ENCODE assay signal across 19 mouse cellular contexts in the genomic region with DNA sequence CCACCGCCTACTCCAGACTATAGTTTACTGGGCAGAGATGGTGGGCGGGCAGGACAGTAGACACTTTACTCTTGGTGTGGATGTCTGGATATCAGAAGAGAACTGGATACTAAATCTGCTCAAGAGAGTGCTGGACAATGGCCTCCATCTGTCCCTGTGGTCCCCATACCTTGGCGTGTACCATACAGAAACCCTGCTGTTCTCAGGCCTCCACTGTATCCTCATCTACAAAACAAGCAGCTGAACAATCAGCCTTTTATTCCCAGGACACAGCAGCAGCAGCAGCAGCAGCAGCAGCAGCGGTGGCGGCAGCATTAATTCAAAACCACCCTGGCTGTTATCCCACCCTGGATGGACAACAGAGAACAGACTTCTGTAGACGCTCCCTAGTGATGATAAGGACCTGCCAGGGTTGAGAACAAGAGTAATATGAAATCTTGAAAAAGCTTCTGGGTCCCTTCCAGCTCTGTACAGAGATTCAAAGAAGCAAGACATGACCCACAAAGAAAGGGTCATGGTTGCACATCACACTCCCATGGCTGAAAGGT.
A peak's percentile ranks its signal among the peaks of the same experiment; 100 is the strongest.
DNase-seq lines count a peak whose midpoint lies in the region; ATAC-seq and TF ChIP-seq lines count a peak whose summit lies in the region.
"Had no signal": no experiment of that assay in that cellular context is flagged by ENCODE, and none has a peak within 500 bp of the region (broad histone marks: within the 10 kb centered on the region; RNA-seq: fewer than 3 reads in every experiment).

No protein-coding gene starts in this region.

- no peak for TF ChIP-seq CTCF in lung, postnatal 0 days (IDR thresholded peaks at IDR 0.05)

- H3K27me3 ChIP-seq in heart, embryonic 11.5 days (ENCODE audit: control insufficient read depth, insufficient read depth, low read length): no peaks in the 10 kb centered on the region
- no peaks in the 10 kb centered on the region for H3K27me3 ChIP-seq in lung, postnatal 0 days (replicated peaks; ENCODE audit: insufficient read depth, low read length)
- H3K27me3 ChIP-seq in forebrain, embryonic 13.5 days: no peaks in the 10 kb centered on the region
- no peaks in the 10 kb centered on the region for H3K27me3 ChIP-seq in forebrain, embryonic 16.5 days (replicated peaks; ENCODE audit: control insufficient read depth, insufficient read depth, low read length)
- H3K27me3 ChIP-seq: midbrain, embryonic 13.5 days had no signal

- no peak overlapping the region for H3K9ac ChIP-seq in heart, embryonic 11.5 days (ENCODE audit: low read depth, low read length)
- no peak overlapping the region for H3K9ac ChIP-seq in lung, postnatal 0 days (replicated peaks; ENCODE audit: low read depth)
- H3K9ac ChIP-seq in forebrain, embryonic 13.5 days: no peak overlapping the region
- no peak overlapping the region for H3K9ac ChIP-seq in forebrain, embryonic 16.5 days (replicated peaks; ENCODE audit: low read depth, low read length)
- H3K9ac ChIP-seq: hindbrain, embryonic 14.5 days; midbrain, embryonic 13.5 days had no signal

- no peaks in the 10 kb centered on the region for H3K36me3 ChIP-seq in heart, embryonic 11.5 days (ENCODE audit: control insufficient read depth, insufficient read depth, low read length)
- no peaks in the 10 kb centered on the region for H3K36me3 ChIP-seq in lung, postnatal 0 days (ENCODE audit: insufficient read depth, low read length)
- H3K36me3 ChIP-seq in forebrain, embryonic 13.5 days (ENCODE audit: poor library complexity, severe bottlenecking): no peaks in the 10 kb centered on the region
- no peaks in the 10 kb centered on the region for H3K36me3 ChIP-seq in forebrain, embryonic 16.5 days (ENCODE audit: control insufficient read depth, insufficient read depth)
- H3K36me3 ChIP-seq: embryonic facial prominence, embryonic 10.5 days; limb, embryonic 10.5 days; midbrain, embryonic 13.5 days had no signal

- no peak overlapping the region for H3K27ac ChIP-seq in heart, embryonic 11.5 days (ENCODE audit: low read depth, low read length)
- no peak overlapping the region for H3K27ac ChIP-seq in lung, postnatal 0 days (ENCODE audit: low read length)
- H3K27ac ChIP-seq in forebrain, embryonic 13.5 days: no peak overlapping the region
- 0 out of 2 replicates have a peak overlapping the region, but pooled peaks have one; percentile 0 for H3K27ac ChIP-seq in forebrain, embryonic 16.5 days (ENCODE audit: low read length)
- H3K27ac ChIP-seq: embryonic facial prominence, embryonic 10.5 days; hindbrain, embryonic 14.5 days; left cerebral cortex, adult 2 months; limb, embryonic 10.5 days; midbrain, embryonic 13.5 days had no signal

- H3K4me1 ChIP-seq in heart, embryonic 11.5 days (ENCODE audit: control insufficient read depth, insufficient read depth, low read length): no peaks in the 10 kb centered on the region
- H3K4me1 ChIP-seq in lung, postnatal 0 days (ENCODE audit: insufficient read depth, low read depth, low read length): no peaks in the 10 kb centered on the region
- H3K4me1 ChIP-seq in forebrain, embryonic 13.5 days: peaks cover 11% of the 10 kb centered on the region; the same call in 1 of the 2 replicates
- peaks cover 14% of the 10 kb centered on the region for H3K4me1 ChIP-seq in forebrain, embryonic 16.5 days (replicated peaks; ENCODE audit: control insufficient read depth, insufficient read depth, low read length)
- H3K4me1 ChIP-seq: limb, embryonic 10.5 days had no signal

- DNase-seq in heart, postnatal 10 days: peak; percentile 20 to 32
- peak; percentile 5 for DNase-seq in lung, postnatal 0 days (ENCODE audit: low spot score)
- DNase-seq in lung, adult 18-20 months: no peak
- DNase-seq in urinary bladder, adult 2 months (ENCODE audit: low spot score): no peak
- DNase-seq in kidney, postnatal 36 days: no peak
- DNase-seq: cerebellum, postnatal 10 days; gastrocnemius, postnatal 14 days; right cerebral cortex, postnatal 25 days; thymus, postnatal 36 days had no signal

- WGBS in heart, embryonic 11.5 days (ENCODE audit: insufficient replicate concordance): 63% methylated on average over 6 of the region's 6 CpGs
- 47% methylated on average over 6 of the region's 6 CpGs for WGBS in lung, postnatal 0 days
- 43% methylated on average over 6 of the region's 6 CpGs for WGBS in forebrain, embryonic 13.5 days
- WGBS in forebrain, embryonic 16.5 days: 36% methylated on average over 6 of the region's 6 CpGs

- H3K9me3 ChIP-seq in heart, embryonic 11.5 days (replicated peaks; ENCODE audit: control insufficient read depth, low read length): no peaks in the 10 kb centered on the region
- H3K9me3 ChIP-seq in lung, postnatal 0 days (ENCODE audit: low read length): no peaks in the 10 kb centered on the region
- H3K9me3 ChIP-seq in forebrain, embryonic 13.5 days (replicated peaks): no peaks in the 10 kb centered on the region
- no peaks in the 10 kb centered on the region for H3K9me3 ChIP-seq in forebrain, embryonic 16.5 days (ENCODE audit: control insufficient read depth, low read length)
- H3K9me3 ChIP-seq: embryonic facial prominence, embryonic 10.5 days; limb, embryonic 10.5 days; midbrain, embryonic 13.5 days had no signal

- TF ChIP-seq EP300 in lung, postnatal 0 days (IDR thresholded peaks at IDR 0.05): no peak

- no peak overlapping the region for H3K4me3 ChIP-seq in heart, embryonic 11.5 days (ENCODE audit: low read depth, low read length)
- no peak overlapping the region for H3K4me3 ChIP-seq in lung, postnatal 0 days (ENCODE audit: low read depth, low read length)
- H3K4me3 ChIP-seq in forebrain, embryonic 13.5 days: no peak overlapping the region
- no peak overlapping the region for H3K4me3 ChIP-seq in forebrain, embryonic 16.5 days (replicated peaks; ENCODE audit: low read length)
- H3K4me3 ChIP-seq: embryonic facial prominence, embryonic 10.5 days; left cerebral cortex, adult 2 months; limb, embryonic 10.5 days; midbrain, embryonic 13.5 days had no signal

- no peak overlapping the region for H3K4me2 ChIP-seq in heart, embryonic 11.5 days
- H3K4me2 ChIP-seq in lung, postnatal 0 days (replicated peaks; ENCODE audit: low read depth, low read length): no peak overlapping the region
- no peak overlapping the region for H3K4me2 ChIP-seq in forebrain, embryonic 13.5 days
- H3K4me2 ChIP-seq in forebrain, embryonic 16.5 days (ENCODE audit: low read length): no peak overlapping the region
- H3K4me2 ChIP-seq: hindbrain, embryonic 14.5 days; liver, embryonic 11.5 days; midbrain, embryonic 13.5 days had no signal

- ATAC-seq in heart, embryonic 11.5 days (replicated peaks; ENCODE audit: insufficient number of reproducible peaks, low FRiP score, low TSS enrichment): no peak
- no peak for ATAC-seq in lung, postnatal 0 days
- peak; percentile 33; the same call in 1 of the 2 replicates for ATAC-seq in forebrain, embryonic 13.5 days
- ATAC-seq in forebrain, embryonic 16.5 days: peak; percentile 8; the same call in 1 of the 2 replicates
- ATAC-seq: intestine, postnatal 0 days; midbrain, embryonic 13.5 days had no signal

- intact Hi-C loops in heart, postnatal 10 days (cut with DNase I): no loop called here

Comparison
In these comparisons a context has a peak if more than half of its experiments do, and no peak if none do; other contexts are left out.
1. DNase-seq: peak in heart, postnatal 10 days (2 of 2) and lung, postnatal 0 days (single experiment); none in lung, adult 18-20 months (0 of 2), urinary bladder, adult 2 months (single experiment) and kidney, postnatal 36 days (0 of 2).
2. ATAC-seq: peak in forebrain, embryonic 13.5 days (single experiment) and forebrain, embryonic 16.5 days (single experiment); none in heart, embryonic 11.5 days (single experiment) and lung, postnatal 0 days (single experiment).